Comparison of ENCODE assay signal across 10 mouse cellular contexts in genomic region chr12:54197849-54198248, GRCm38 (mm10). TPM values are rescaled to one million over a fixed set of nuclear protein-coding genes. Genes with fewer than 3 reads are reported as not detected.
DNase-seq lines count a peak whose midpoint lies in the region; ATAC-seq and TF ChIP-seq lines count a peak whose summit lies in the region.
"Had no signal": no experiment of that assay in that cellular context is flagged by ENCODE, and none has a peak within 500 bp of the region (broad histone marks: within the 10 kb centered on the region; RNA-seq: fewer than 3 reads in every experiment).

No protein-coding gene starts in this region.

- H3K9ac ChIP-seq in heart, embryonic 12.5 days, result no peak overlapping the region
- H3K9ac ChIP-seq in heart, embryonic 11.5 days (ENCODE audit: low read depth, low read length), result no peak overlapping the region
- H3K9ac ChIP-seq in lung, embryonic 15.5 days, result no peak overlapping the region
- H3K9ac ChIP-seq in hindbrain, embryonic 12.5 days, result no peak overlapping the region

- H3K4me1 ChIP-seq in heart, embryonic 12.5 days (replicated peaks), result peaks cover 32% of the 10 kb centered on the region
- peaks cover 14% of the 10 kb centered on the region for H3K4me1 ChIP-seq in heart, embryonic 11.5 days (ENCODE audit: control insufficient read depth, insufficient read depth, low read length)
- peaks cover 52% of the 10 kb centered on the region for H3K4me1 ChIP-seq in lung, embryonic 15.5 days
- H3K4me1 ChIP-seq in hindbrain, embryonic 12.5 days, result peaks cover 43% of the 10 kb centered on the region
- H3K4me1 ChIP-seq in small intestine, adult 2 months (ENCODE audit: control insufficient read depth, insufficient read depth, insufficient read length, low read length), result peaks cover 6% of the 10 kb centered on the region; the same call in 1 of the 2 replicates

- DNase-seq in lung, postnatal 4 days, result no peak
- DNase-seq in testis, postnatal 14 days (ENCODE audit: low spot score), result no peak
- DNase-seq in left cerebral cortex, adult 8-10 months (ENCODE audit: low spot score in 2 of 2), result no peak
- DNase-seq: lung, postnatal 14 days had no signal

- no peaks in the 10 kb centered on the region for H3K9me3 ChIP-seq in heart, embryonic 12.5 days (replicated peaks)
- H3K9me3 ChIP-seq in heart, embryonic 11.5 days (replicated peaks; ENCODE audit: control insufficient read depth, low read length), result no peaks in the 10 kb centered on the region
- H3K9me3 ChIP-seq in lung, embryonic 15.5 days, result no peaks in the 10 kb centered on the region
- no peaks in the 10 kb centered on the region for H3K9me3 ChIP-seq in hindbrain, embryonic 12.5 days (replicated peaks)

- H3K4me2 ChIP-seq in heart, embryonic 12.5 days, result peak overlapping the region; percentile 36; the same call in 1 of the 2 replicates
- no peak overlapping the region for H3K4me2 ChIP-seq in heart, embryonic 11.5 days
- 0 out of 2 replicates have a peak overlapping the region, but pooled peaks have one; percentile 14 for H3K4me2 ChIP-seq in lung, embryonic 15.5 days
- no peak overlapping the region for H3K4me2 ChIP-seq in hindbrain, embryonic 12.5 days (replicated peaks)

- H3K27ac ChIP-seq in heart, embryonic 12.5 days (ENCODE audit: poor library complexity, severe bottlenecking), result peak overlapping the region; percentile 12; the same call in 1 of the 2 replicates
- no peak overlapping the region for H3K27ac ChIP-seq in heart, embryonic 11.5 days (ENCODE audit: low read depth, low read length)
- H3K27ac ChIP-seq in lung, embryonic 15.5 days, result no peak overlapping the region
- H3K27ac ChIP-seq in hindbrain, embryonic 12.5 days, result peak overlapping the region; percentile 5; the same call in 1 of the 2 replicates
- H3K27ac ChIP-seq in small intestine, adult 2 months (ENCODE audit: insufficient read depth, low read depth, low read length), result peak overlapping the region; percentile 5; the same call in 1 of the 2 replicates
- H3K27ac ChIP-seq: left cerebral cortex, adult 2 months had no signal

- no peak for TF ChIP-seq CTCF in small intestine, adult 2 months (IDR thresholded peaks at IDR 0.05; ENCODE audit: extremely low read depth, insufficient read length, insufficient replicate concordance, low read depth, low read length)

- WGBS in heart, embryonic 12.5 days, result 63% methylated on average over 11 of the region's 11 CpGs
- WGBS in heart, embryonic 11.5 days (ENCODE audit: insufficient replicate concordance), result 70% methylated on average over 11 of the region's 11 CpGs
- 40% methylated on average over 11 of the region's 11 CpGs for WGBS in lung, embryonic 15.5 days
- WGBS in hindbrain, embryonic 12.5 days, result 61% methylated on average over 11 of the region's 11 CpGs
- WGBS in small intestine, adult 2 months, result 15% methylated on average over 11 of the region's 11 CpGs

- H3K36me3 ChIP-seq in heart, embryonic 12.5 days, result no peaks in the 10 kb centered on the region
- H3K36me3 ChIP-seq in heart, embryonic 11.5 days (ENCODE audit: control insufficient read depth, insufficient read depth, low read length), result no peaks in the 10 kb centered on the region
- no peaks in the 10 kb centered on the region for H3K36me3 ChIP-seq in lung, embryonic 15.5 days
- H3K36me3 ChIP-seq in hindbrain, embryonic 12.5 days, result no peaks in the 10 kb centered on the region
- H3K36me3 ChIP-seq in small intestine, adult 2 months (ENCODE audit: control insufficient read depth, insufficient read depth, low read length), result no peaks in the 10 kb centered on the region; the same call in 1 of the 2 replicates

- no peaks in the 10 kb centered on the region for H3K27me3 ChIP-seq in heart, embryonic 12.5 days (replicated peaks)
- H3K27me3 ChIP-seq in heart, embryonic 11.5 days (ENCODE audit: control insufficient read depth, insufficient read depth, low read length), result peaks cover 4% of the 10 kb centered on the region
- H3K27me3 ChIP-seq in lung, embryonic 15.5 days, result peaks cover 3% of the 10 kb centered on the region; the same call in 1 of the 2 replicates
- H3K27me3 ChIP-seq in hindbrain, embryonic 12.5 days, result no peaks in the 10 kb centered on the region; the same call in none of the 2 replicates
- no peaks in the 10 kb centered on the region; the same call in 1 of the 2 replicates for H3K27me3 ChIP-seq in small intestine, adult 2 months (ENCODE audit: control insufficient read depth, insufficient read depth, low read length)

- H3K4me3 ChIP-seq in heart, embryonic 12.5 days, result no peak overlapping the region
- H3K4me3 ChIP-seq in heart, embryonic 11.5 days (ENCODE audit: low read depth, low read length), result no peak overlapping the region
- H3K4me3 ChIP-seq in lung, embryonic 15.5 days, result no peak overlapping the region
- H3K4me3 ChIP-seq in hindbrain, embryonic 12.5 days, result no peak overlapping the region
- H3K4me3 ChIP-seq in small intestine, adult 2 months (ENCODE audit: low read depth, low read length), result no peak overlapping the region
- H3K4me3 ChIP-seq: left cerebral cortex, adult 2 months had no signal

- no peak for TF ChIP-seq POLR2A in small intestine, adult 2 months (IDR thresholded peaks at IDR 0.05; ENCODE audit: low read depth, low read length)

- no peak for ATAC-seq in heart, embryonic 12.5 days (ENCODE audit: insufficient number of reproducible peaks, low FRiP score)
- ATAC-seq in heart, embryonic 11.5 days (replicated peaks; ENCODE audit: insufficient number of reproducible peaks, low FRiP score, low TSS enrichment), result no peak
- ATAC-seq in lung, embryonic 15.5 days (ENCODE audit: borderline replicate concordance, extremely low read depth, low FRiP score, low TSS enrichment), result no peak
- no peak for ATAC-seq in hindbrain, embryonic 12.5 days (ENCODE audit: low FRiP score)

RNA-seq across cellular contexts. Expression of gene Egln3, which starts 5.8 kb away (rescaled TPM):
- 7.4 and 7.5 TPM in 2 replicates for polyA plus RNA-seq in heart, embryonic 12.5 days (2016; fragmentation: Nextera tagmentation; extraction: Ambion mirVana)
- polyA plus RNA-seq in heart, embryonic 11.5 days (2014; fragmentation: Nextera tagmentation; extraction: Ambion mirVana), result 6.8 and 7.9 TPM in 2 replicates
- polyA plus RNA-seq in lung, embryonic 15.5 days (2015; fragmentation: Nextera tagmentation; extraction: Ambion mirVana), result 21.1 and 21.5 TPM in 2 replicates
- 6.2 and 7.3 TPM in 2 replicates for polyA plus RNA-seq in hindbrain, embryonic 12.5 days (2016; fragmentation: Nextera tagmentation; extraction: Ambion mirVana)
- polyA plus RNA-seq in small intestine, adult 2 months (2012; rRNA removed), result 26.9 and 51.8 TPM in 2 replicates
- total RNA-seq in left cerebral cortex, adult 8-10 months (2022), result 10 to 100 TPM in 1 of 4 experiments, 1 to 10 TPM in 3; 8.8 to 10.8 (median 9.7) TPM

Comparison
In these comparisons a context has a peak if more than half of its experiments do, and no peak if none do; other contexts are left out.
1. H3K27ac ChIP-seq: peak in heart, embryonic 12.5 days (single experiment), hindbrain, embryonic 12.5 days (single experiment) and small intestine, adult 2 months (single experiment); none in heart, embryonic 11.5 days (single experiment) and lung, embryonic 15.5 days (single experiment).
2. H3K4me2 ChIP-seq: peak in heart, embryonic 12.5 days (single experiment) and lung, embryonic 15.5 days (single experiment); none in heart, embryonic 11.5 days (single experiment) and hindbrain, embryonic 12.5 days (single experiment).